Mouse (Mus musculus) ES-E14 (cell line): ENCODE measurements around the gene Gm16253. TPM values are rescaled to one million over a fixed set of nuclear protein-coding genes. Genes with fewer than 3 reads are reported as not detected.

ENCODE experiments used
- DNase-seq: peaks from one replicate; pipeline ENCODE4 v3.0.0-alpha.2; 2013; ENCODE audit warnings: low read depth, low spot score
- H3K27ac ChIP-seq: 2 replicates; pipeline ENCODE4 v1.5.1; 2012; ENCODE audit warnings: low read depth, mild to moderate bottlenecking, low read length, moderate library complexity, mixed read lengths; ENCODE audit not compliant: poor library complexity, insufficient read depth, severe bottlenecking
- H3K36me3 ChIP-seq: 2 replicates; pipeline ENCODE4 v1.6.1; 2012; ENCODE audit warnings: mild to moderate bottlenecking, low read length, moderate library complexity, mixed read lengths; ENCODE audit not compliant: control insufficient read depth, poor library complexity, insufficient read depth, severe bottlenecking
- H3K4me1 ChIP-seq, 2 experiments: fragments of 150-350 bp in 1 of 2; sonication (generic) in 1 of 2; 2 replicates each; pipeline ENCODE4 v1.6.1; 2012; ENCODE audit warnings: low read length in 2 of 2, mild to moderate bottlenecking in 1 of 2, mixed read lengths in 1 of 2; ENCODE audit not compliant: control insufficient read depth in 2 of 2, insufficient read depth in 2 of 2, poor library complexity in 1 of 2
- H3K4me3 ChIP-seq, 2 experiments: fragments of 150-350 bp in 1 of 2; sonication (generic) in 1 of 2; 2 replicates each; pipeline ENCODE4 v1.5.1; 2012; ENCODE audit warnings: low read length in 2 of 2, low read depth in 1 of 2, mild to moderate bottlenecking in 1 of 2, mixed read lengths in 1 of 2; ENCODE audit not compliant: insufficient read depth in 1 of 2, poor library complexity in 1 of 2, severe bottlenecking in 1 of 2
- H3K9ac ChIP-seq: 2 replicates; pipeline ENCODE4 v1.6.1; 2012; ENCODE audit warnings: low read depth, mild to moderate bottlenecking, low read length, mixed read lengths; ENCODE audit not compliant: poor library complexity, insufficient read depth, severe bottlenecking
- H3K9me3 ChIP-seq: fragments of 150-350 bp; sonication (generic); 2 replicates; pipeline ENCODE4 v1.6.1; 2012; ENCODE audit warnings: low read depth, mild to moderate bottlenecking, low read length; ENCODE audit not compliant: control insufficient read depth, insufficient read depth
- CHD2 ChIP-seq: IDR thresholded peaks from 2 replicates; pipeline ENCODE4 v1.6.1; 2014; ENCODE audit warnings: mild to moderate bottlenecking, low read depth, low read length, inconsistent platforms
- HCFC1 ChIP-seq: IDR thresholded peaks from 2 replicates; pipeline ENCODE4 v1.6.1; 2012; ENCODE audit warnings: low read length, inconsistent platforms, borderline replicate concordance; ENCODE audit not compliant: insufficient read depth
- MAFK ChIP-seq: IDR thresholded peaks from 2 replicates; pipeline ENCODE4 v1.6.1; 2014; ENCODE audit warnings: mild to moderate bottlenecking, low read depth, low read length, inconsistent platforms; ENCODE audit not compliant: insufficient read depth
- ZC3H11A ChIP-seq: IDR thresholded peaks from 2 replicates; pipeline ENCODE4 v1.6.1; 2012; ENCODE audit warnings: low read depth, mild to moderate bottlenecking, inconsistent platforms, low read length, borderline replicate concordance
- ZNF384 ChIP-seq: IDR thresholded peaks from 2 replicates; pipeline ENCODE4 v1.6.1; 2012; ENCODE audit warnings: low read depth, low read length, inconsistent platforms
- in situ Hi-C, 2 experiments: fragments of 600-800 bp; cut with MboI; formaldehyde crosslinking; loops; one replicate each; pipeline ENCODE4 v1.15.1; 2025; ENCODE audit warnings: low sequenced_read_pairs in 2 of 2, inconsistent platforms in 1 of 2; ENCODE audit not compliant: unreplicated experiment in 2 of 2
- total RNA-seq: library from RNA; depleted of rRNA; stranded (reverse); fragments of 300-350 nt; gene quantifications from 2 replicates; pipeline ENCODE4 v1.2.3, GENCODE M21; 2012

Gm16253 gene
- total RNA-seq, 1 experiment = 2.0 TPM

DNA sequence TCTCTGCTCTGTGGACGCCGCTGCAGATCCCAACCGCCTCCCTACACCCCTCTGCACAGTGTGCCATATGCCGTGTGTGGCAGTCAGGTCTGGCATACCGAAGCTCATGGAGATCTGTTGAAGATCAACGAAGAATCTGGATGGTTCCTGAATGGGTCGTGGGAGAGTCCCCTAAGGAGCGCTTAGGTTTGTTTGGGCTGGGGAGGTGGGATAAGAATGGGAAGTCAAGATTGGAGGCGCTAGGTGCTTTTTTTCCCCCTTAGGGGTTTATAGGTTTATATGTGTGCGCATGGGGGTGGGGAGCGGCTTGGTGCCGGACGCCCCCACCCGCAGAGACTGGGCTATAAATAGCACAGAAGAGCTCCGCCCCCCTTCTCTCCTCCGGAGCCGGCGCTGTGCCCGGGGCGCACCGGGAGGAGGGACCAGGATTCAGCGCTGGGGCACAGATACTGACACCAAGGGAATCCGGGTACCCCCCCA is 19.5 kb downstream of the Gm16253 start, which contains the start of gene Ankrd34a:
Gene Ankrd34a, plus strand, starts transcription at position 409 of the 480 bp plus-strand sequence.
- TF ChIP-seq MAFK (no peak), HCFC1 (no peak), ZNF384 (no peak), ZC3H11A (no peak), CHD2 (no peak)
- Histone ChIP-seq H3K9me3 (no peaks in the 10 kb centered on the region), H3K4me3 (peak within 1 kb of the TSS; percentile 65 to 71), H3K4me1 (peaks cover 13 to 17% of the 10 kb centered on the region in 2 experiments), H3K27ac (no peak within 1 kb of the TSS), H3K36me3 (no peaks in the 10 kb centered on the region), H3K9ac (peak within 1 kb of the TSS; percentile 56)
- no peak for DNase-seq
- in situ Hi-C loops = no loop called here

DNA sequence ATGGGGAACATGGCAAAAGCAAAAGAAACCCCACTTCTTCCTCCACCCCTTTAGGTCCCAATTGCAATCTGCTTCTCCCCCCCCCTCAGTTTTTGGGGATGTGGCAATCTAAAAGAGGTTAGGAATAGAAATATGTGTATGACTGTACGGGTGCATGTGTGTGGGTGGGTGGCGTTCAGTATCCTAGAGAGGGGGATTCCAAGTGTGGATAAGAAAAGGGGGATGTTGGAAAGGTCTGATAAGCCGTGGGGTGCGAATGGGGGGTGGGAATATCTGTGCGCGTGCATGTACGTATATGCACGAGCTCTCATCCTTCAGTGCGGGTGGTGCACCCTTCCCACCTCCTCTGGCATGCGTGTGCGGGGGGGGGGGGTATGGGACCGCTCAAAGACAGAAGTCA is 20.1 kb downstream of the Gm16253 start:
- H3K9ac ChIP-seq = peak overlapping the region; percentile 56; the same call in 1 of the 2 replicates
- no peak overlapping the region for H3K27ac ChIP-seq
- in situ Hi-C loops = no loop called here
- no peaks in the 10 kb centered on the region for H3K9me3 ChIP-seq
- peaks cover 13 to 17% of the 10 kb centered on the region in 2 experiments for H3K4me1 ChIP-seq
- TF ChIP-seq ZC3H11A = no peak
- TF ChIP-seq ZNF384 = no peak
- TF ChIP-seq MAFK = no peak
- no peak for TF ChIP-seq HCFC1
- TF ChIP-seq CHD2 = no peak
- H3K36me3 ChIP-seq = no peaks in the 10 kb centered on the region
- H3K4me3 ChIP-seq = peak overlapping the region; percentile 65 to 71
- no peak for DNase-seq

GRCm38 (mm10) chr3:96597435-96597891 is 20.7 kb downstream of the Gm16253 start:
- no peaks in the 10 kb centered on the region for H3K9me3 ChIP-seq
- peak overlapping the region; percentile 56 for H3K9ac ChIP-seq
- DNase-seq = no peak
- no peak overlapping the region for H3K27ac ChIP-seq
- peaks cover 13 to 14% of the 10 kb centered on the region in 2 experiments for H3K4me1 ChIP-seq
- TF ChIP-seq MAFK = no peak
- no peak for TF ChIP-seq CHD2
- no peak for TF ChIP-seq ZC3H11A
- TF ChIP-seq ZNF384 = no peak
- TF ChIP-seq HCFC1 = no peak
- H3K4me3 ChIP-seq = peak overlapping the region; percentile 65 to 71
- H3K36me3 ChIP-seq = no peaks in the 10 kb centered on the region
- in situ Hi-C loops = no loop called here

DNA sequence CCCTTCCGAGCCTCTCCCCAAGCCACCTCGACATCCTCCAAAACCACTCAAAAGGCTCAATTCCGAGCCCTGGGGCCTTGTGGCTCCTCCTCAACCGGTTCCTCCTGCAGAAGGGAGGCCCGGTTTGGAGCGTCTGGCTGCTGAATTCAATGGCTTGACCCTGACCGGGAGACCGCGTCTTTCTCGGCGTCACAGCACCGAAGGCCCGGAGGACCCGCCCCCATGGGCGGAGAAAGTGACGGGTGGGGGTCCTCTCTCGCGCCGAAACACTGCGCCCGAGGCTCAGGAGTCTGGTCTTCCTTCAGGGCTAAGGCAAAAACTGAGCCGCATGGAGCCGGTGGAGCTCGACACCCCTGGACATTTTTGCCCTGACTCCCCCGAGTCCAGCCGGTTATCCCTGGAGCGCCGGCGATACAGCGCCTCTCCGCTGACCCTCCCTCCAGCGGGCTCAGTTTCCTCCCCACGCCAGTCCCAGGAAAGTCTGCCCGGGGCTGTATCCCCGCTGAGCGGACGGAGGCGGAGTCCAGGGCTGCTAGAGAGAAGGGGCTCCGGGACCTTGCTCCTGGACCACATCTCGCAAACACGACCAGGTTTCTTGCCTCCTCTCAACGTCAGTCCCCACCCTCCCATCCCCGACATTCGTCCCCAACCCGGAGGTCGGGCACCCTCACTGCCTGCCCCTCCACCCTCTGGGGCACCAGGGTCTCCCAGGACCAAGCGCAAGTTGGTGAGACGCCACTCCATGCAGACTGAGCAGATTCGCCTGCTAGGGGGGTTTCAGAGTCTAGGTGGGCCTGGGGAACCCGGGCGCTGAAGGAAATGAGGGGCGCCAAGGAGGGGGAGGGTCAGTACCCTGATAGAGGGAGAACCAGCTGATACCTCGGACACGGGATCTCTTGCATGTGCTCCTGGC is 21.6 kb downstream of the Gm16253 start:
- H3K27ac ChIP-seq = no peak overlapping the region

More for the DNA sequence above, 21.6 kb downstream of the Gm16253 start:
- Histone ChIP-seq H3K4me3 (peak overlapping the region; percentile 65 to 71), H3K36me3 (no peaks in the 10 kb centered on the region), H3K9ac (peak overlapping the region; percentile 56), H3K4me1 (peaks cover 4 to 14% of the 10 kb centered on the region in 2 experiments), H3K9me3 (no peaks in the 10 kb centered on the region)
- in situ Hi-C loops = no loop called here
- TF ChIP-seq HCFC1 = no peak
- no peak for TF ChIP-seq CHD2
- no peak for TF ChIP-seq ZC3H11A
- no peak for TF ChIP-seq MAFK
- no peak for TF ChIP-seq ZNF384
- DNase-seq = no peak
